Mouse (Mus musculus) T-helper 17 cell (primary cell): ENCODE data around the gene Kpna4.

ENCODE experiments used
- in situ Hi-C, 2 experiments: fragments of 300-600 bp; cut with MboI, MseI; formaldehyde crosslinking; loops; 1 replicate in 1 of 2; 2 replicates in 1 of 2; pipeline ENCODE4 v1.15.1; 2025; ENCODE audit warnings: high pct_unique_total_duplicates in 2 of 2

Gene Kpna4

GRCm38 (mm10) chr3:69113956-69114355 is 13.0 kb downstream of the Kpna4 start:
- in situ Hi-C loops = loop anchor here in 1 of 2 experiments (25.0 kb wide), 1 partner anchor 1527 kb away; the partner anchor contains the start of gene Mfsd1

DNA sequence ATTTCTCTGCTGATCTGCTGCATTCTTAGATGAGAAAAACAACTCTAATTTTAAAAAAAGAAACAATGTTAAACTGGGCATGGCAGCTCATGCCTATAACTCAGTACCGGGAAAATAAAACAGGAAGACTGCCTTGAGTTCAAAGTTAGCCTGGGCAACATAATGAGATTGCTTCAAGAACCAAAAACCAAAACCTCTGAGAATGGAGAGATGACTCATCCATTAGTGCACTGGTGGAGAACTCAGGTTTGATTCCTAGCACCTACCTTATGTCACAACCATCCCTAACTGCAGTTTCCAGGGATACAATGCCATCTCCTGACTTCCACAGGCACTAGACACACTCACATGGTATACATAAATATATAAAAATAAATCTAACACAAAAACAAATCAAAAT is 17.8 kb downstream of the Kpna4 start:
- in situ Hi-C loops = loop anchor here in 1 of 2 experiments (25.0 kb wide), 1 partner anchor 1522 kb away; the partner anchor contains the start of gene Mfsd1

DNA sequence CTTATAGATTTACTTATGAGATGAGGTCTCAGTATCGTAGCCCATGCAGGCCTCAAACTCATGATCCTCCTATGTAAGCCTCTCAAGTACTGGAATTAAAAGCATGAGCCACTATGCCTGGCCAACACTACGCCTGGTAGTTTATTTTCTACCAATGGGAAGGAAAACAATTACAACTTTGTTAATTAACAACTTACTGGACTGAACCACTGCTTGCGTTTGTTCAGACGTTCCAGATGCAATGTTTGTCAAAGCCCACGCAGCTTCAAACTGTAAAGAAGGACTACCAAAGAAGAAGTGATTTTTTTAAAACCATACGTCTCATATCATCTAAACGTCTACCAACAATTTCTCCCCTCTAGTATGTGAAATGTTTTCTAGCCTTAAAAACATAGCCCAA is 32.5 kb downstream of the Kpna4 start:
- in situ Hi-C loops = loop anchor here (5.0 to 25.0 kb wide), 2 partner anchors 67 to 643 kb away; no protein-coding TSS in a partner anchor

DNA sequence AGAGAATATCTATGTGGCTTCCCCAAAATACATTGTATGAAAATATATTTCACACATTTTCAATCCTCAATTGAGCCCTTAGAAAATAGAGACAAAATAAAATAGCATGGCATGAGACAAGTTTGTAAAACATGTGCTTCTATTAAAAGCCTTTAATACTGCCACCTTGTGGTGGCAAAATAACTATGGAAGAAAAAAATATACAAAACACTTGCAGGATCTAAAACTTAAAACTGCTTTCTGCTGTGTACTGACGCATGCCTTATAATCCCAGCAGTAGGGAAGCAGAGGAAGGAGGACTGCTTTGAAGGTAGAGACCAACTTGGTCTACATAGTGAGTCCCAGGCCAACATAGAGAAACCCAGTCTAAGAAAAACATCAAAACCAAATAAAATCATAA is 62.9 kb downstream of the Kpna4 start:
- in situ Hi-C loops = no loop called here

- in situ Hi-C loops = no loop called here
Observed at GRCm38 (mm10) chr3:69062764-69063163, 64.1 kb downstream of the Kpna4 start.

GRCm38 (mm10) chr3:69060672-69061071 is 66.2 kb downstream of the Kpna4 start:
- in situ Hi-C loops = no loop called here

DNA sequence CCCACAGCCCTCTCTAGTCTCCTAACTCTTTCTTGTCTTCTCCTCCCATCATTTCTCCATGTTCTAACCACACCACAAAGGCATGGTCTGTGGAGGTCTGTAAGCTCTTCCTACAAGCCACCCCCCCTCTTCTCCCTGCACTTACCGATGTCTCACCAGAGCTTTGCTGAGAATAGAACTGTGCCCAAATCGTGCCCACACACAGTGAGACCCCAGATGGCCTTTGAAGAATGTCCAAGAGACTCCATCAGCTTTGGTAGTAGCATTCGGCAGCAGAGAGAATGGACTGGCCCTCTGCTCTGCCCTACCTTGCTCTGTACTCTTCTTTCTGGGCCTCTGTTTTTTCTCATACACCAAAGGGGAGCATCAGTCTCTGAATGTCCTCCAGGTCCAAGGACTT is 71.0 kb downstream of the Kpna4 start:
- in situ Hi-C loops = no loop called here

DNA sequence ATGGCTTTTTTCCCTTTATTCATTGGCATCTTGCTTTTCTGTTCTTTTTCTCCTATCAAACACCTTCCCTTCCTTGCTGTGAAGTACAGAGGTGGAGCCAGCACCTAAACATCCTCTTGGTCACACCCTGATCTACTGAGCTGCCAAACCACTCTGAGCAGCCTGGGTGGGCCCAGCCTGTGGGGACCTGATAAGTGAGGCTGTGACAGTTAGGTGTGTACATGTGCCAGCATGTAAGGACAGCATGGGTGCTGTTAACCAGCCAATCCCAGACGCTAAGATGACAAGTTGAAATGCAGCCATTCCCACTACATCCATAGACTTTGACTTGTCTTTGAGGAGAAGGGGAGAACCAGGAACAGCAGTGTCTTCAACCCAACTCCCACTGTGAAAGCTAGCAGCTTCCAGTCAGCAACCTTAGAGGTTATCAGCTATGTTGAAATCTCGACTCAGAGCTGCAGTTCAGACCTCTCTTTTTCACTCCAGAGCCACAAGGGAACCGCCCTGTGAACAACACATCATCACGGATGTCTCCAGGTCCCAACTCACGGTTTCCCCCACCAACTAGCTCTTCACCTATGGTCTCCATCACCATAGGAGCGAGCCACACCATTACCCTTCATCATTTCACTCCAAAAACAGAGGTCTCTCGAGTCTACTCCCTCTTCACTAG is 72.0 kb downstream of the Kpna4 start:
- in situ Hi-C loops = no loop called here

- in situ Hi-C loops = no loop called here
Observed at GRCm38 (mm10) chr3:69051894-69052293, 75.0 kb downstream of the Kpna4 start.

DNA sequence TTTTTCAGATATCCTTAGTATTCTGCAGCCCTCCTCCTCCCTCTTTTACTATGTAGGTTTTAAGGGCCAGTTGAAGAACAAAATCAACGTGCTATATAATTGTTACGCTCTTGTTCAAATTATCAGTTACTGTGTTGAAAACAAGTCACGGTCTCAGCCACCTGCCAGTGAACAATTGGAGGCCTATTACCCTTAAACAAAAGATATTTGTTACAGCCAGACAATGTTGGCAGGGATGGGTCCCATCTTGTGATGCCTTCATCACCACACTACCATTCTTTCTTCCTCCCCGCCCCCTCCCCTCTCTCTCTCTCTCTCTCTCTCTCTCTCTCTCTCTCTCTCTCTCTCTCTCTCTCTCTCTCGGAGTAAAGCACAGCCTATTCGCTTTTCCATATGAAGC is 77.9 kb downstream of the Kpna4 start:
- in situ Hi-C loops = no loop called here

DNA sequence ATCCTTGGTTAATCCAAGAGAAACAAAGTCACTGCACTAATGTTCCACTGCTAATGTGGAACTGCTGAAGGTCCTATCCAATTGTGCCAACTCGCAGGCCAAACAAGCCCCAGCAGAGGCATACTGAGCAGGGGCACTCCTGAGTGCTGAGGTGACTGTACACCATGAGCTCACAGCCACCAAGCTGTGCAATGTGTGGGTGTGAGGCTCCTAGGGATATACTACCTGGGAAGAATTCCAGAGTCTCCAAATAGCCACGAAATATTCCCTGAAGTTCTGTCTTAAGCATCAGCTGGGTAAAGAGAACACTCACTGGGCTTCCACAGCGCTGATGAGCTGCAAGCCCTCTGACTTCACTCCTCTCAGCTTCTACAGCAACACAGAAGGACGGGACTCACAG is 79.2 kb downstream of the Kpna4 start:
- in situ Hi-C loops = no loop called here

DNA sequence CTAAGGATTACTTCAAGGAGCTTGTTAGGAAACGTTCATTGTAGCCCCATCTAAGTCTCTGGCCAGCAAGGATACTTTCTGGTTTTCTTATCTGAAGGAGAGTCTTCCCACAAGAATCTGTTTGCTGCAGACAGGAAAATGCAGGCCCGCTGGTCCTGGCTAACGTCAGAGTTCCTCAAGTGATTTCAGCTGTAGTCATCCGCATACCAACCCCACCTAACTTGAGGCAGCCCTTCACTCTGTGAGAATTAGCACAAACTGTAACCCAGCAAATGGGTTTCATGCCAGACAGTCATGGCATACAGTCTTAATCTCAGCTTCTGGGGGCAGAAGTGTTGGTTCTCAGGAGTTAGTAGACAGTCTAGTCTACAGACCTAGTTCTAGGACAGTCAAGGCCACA is 80.4 kb downstream of the Kpna4 start:
- in situ Hi-C loops = no loop called here

- in situ Hi-C loops = no loop called here
Observed at GRCm38 (mm10) chr3:69045750-69046149, 81.2 kb downstream of the Kpna4 start.

DNA sequence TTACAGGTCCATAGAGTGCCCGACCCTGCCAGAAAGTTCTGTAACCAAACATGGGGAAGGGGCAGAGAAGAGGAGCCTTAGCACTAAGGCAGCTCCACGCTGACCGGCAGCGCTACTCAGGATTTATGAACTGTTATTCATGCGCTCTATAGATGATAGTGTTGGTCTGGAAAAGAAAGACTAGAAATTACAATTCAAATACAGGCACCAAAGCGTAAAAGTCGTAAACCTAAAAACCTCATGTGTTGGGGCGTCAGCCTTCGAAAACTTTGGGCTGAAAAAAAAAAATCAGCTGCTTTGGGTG is 81.6 kb downstream of the Kpna4 start:
- in situ Hi-C loops = no loop called here

- in situ Hi-C loops = loop anchor here in 1 of 2 experiments (5.0 kb wide), 1 partner anchor 38 kb away; no protein-coding TSS in a partner anchor
Observed at GRCm38 (mm10) chr3:69044645-69045399, 82.1 kb downstream of the Kpna4 start, which contains the start of gene Trim59. Gene Trim59, minus strand, starts transcription at chr3:69044755.

DNA sequence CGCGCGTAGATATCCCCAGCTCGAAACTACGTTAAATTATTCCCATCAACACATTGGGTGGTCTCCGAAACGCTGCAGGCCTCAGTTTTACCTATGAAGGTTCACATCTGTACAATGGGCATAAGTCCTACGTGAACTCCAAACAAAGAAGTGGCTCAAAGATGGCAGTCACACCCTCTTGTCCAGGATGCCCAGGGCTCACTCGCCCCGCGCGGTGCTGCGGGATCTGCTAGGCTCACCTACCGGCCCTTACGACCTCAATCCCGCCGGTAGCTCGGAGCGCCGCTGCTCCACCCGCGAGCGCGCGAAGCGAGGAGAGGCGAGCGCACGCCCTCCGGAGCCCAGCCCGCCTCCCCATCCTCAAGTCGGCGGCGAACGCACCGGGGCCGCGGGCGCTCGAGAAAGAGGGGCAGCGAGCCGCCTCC is 82.7 kb downstream of the Kpna4 start:
- in situ Hi-C loops = loop anchor here in 1 of 2 experiments (5.0 kb wide), 1 partner anchor 37 kb away; no protein-coding TSS in a partner anchor

- in situ Hi-C loops = loop anchor here in 1 of 2 experiments (5.0 kb wide), 1 partner anchor 34 kb away; no protein-coding TSS in a partner anchor
Observed at GRCm38 (mm10) chr3:69041298-69041697, 85.6 kb downstream of the Kpna4 start.

- in situ Hi-C loops = loop anchor here in 1 of 2 experiments (5.0 kb wide), 1 partner anchor 33 kb away; no protein-coding TSS in a partner anchor
Observed at GRCm38 (mm10) chr3:69040105-69040504, 86.8 kb downstream of the Kpna4 start.

GRCm38 (mm10) chr3:69026133-69026783 is 100.7 kb downstream of the Kpna4 start:
- in situ Hi-C loops = loop anchor here in 1 of 2 experiments (5.0 kb wide), 1 partner anchor 66 kb away; no protein-coding TSS in a partner anchor

GRCm38 (mm10) chr3:69020764-69021163 is 106.1 kb downstream of the Kpna4 start:
- in situ Hi-C loops = loop anchor here in 1 of 2 experiments (25.0 kb wide), 1 partner anchor 717 kb away; no protein-coding TSS in a partner anchor

GRCm38 (mm10) chr3:69020285-69020684 is 106.6 kb downstream of the Kpna4 start:
- in situ Hi-C loops = loop anchor here in 1 of 2 experiments (25.0 kb wide), 1 partner anchor 717 kb away; no protein-coding TSS in a partner anchor

DNA sequence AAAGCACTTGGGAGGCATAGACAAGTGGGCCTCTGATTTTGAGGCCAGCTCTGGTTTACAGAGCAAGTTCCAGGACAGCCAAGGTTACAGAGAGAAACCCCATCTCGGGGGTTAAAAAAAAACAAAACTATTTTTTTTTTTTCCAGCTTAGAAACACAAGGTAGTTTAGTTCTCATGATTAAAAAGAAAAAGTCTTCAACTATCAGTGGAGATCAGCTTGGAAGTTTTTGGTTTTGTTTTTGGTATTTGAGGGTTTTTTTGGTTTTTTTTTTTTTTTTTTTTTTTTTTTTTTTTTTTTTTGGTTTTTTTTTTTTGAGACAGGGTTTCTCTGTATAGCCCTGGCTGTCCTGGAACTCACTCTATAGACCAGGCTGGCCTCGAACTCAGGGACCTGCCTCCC is 108.3 kb downstream of the Kpna4 start:
- in situ Hi-C loops = loop anchor here in 1 of 2 experiments (25.0 kb wide), 1 partner anchor 719 kb away; no protein-coding TSS in a partner anchor
